Mouse (Mus musculus) embryonic facial prominence, embryonic 11.5 days (tissue): ENCODE measurements around the gene Irf2bp2. TPM values are rescaled to one million over a fixed set of nuclear protein-coding genes. Genes with fewer than 3 reads are reported as not detected.
A peak's percentile ranks its signal among the peaks of the same experiment; 100 is the strongest.
"Not testable (repeated sequence)": the region's sequence is repeated elsewhere in the genome, so short reads cannot be mapped to it uniquely, and the experiment has no call there.

Experiments
- ATAC-seq: fragments of 200-750 bp; cut with Nextera tagmentation; replicated peaks from 2 replicates; pipeline ENCODE4 v1.8.0; 2017; ENCODE audit warnings: low read depth; ENCODE audit not compliant: insufficient number of reproducible peaks, low FRiP score, low TSS enrichment
- DNase-seq: peaks from one replicate; pipeline ENCODE4 v3.0.0-alpha.2; 2015; ENCODE audit warnings: low spot score
- H3K27ac ChIP-seq: fragments of 300-500 bp; sonication (generic); replicated peaks from 2 replicates; pipeline ENCODE4 v1.5.1; 2014; ENCODE audit warnings: mild to moderate bottlenecking, low read depth, low read length, control low read depth
- H3K27me3 ChIP-seq: fragments of 300-500 bp; sonication (generic); 2 replicates; pipeline ENCODE4 v1.6.1; 2014; ENCODE audit warnings: mild to moderate bottlenecking, low read length, moderate library complexity, mixed read lengths; ENCODE audit not compliant: control insufficient read depth, insufficient read depth
- H3K36me3 ChIP-seq: fragments of 300-500 bp; sonication (generic); replicated peaks from 2 replicates; pipeline ENCODE4 v1.6.1; 2014; ENCODE audit warnings: low read depth, mild to moderate bottlenecking, low read length, moderate library complexity, mixed read lengths; ENCODE audit not compliant: control insufficient read depth, insufficient read depth
- H3K4me1 ChIP-seq: fragments of 300-500 bp; sonication (generic); 2 replicates; pipeline ENCODE4 v1.6.1; 2014; ENCODE audit warnings: low read length, mixed read lengths; ENCODE audit not compliant: control insufficient read depth, insufficient read depth
- H3K4me2 ChIP-seq: fragments of 300-500 bp; sonication (generic); 2 replicates; pipeline ENCODE4 v1.6.1; 2014; ENCODE audit warnings: low read depth, mild to moderate bottlenecking, control low read depth, low read length, moderate library complexity
- H3K4me3 ChIP-seq: fragments of 300-500 bp; sonication (generic); 2 replicates; pipeline ENCODE4 v1.5.1; 2014; ENCODE audit warnings: low read depth, low read length, control low read depth
- H3K9ac ChIP-seq: fragments of 300-500 bp; sonication (generic); replicated peaks from 2 replicates; pipeline ENCODE4 v1.6.1; 2014; ENCODE audit warnings: mild to moderate bottlenecking, control low read depth, low read length
- H3K9me3 ChIP-seq: fragments of 300-500 bp; sonication (generic); replicated peaks from 2 replicates; pipeline ENCODE4 v1.6.1; 2016; ENCODE audit warnings: mild to moderate bottlenecking, low read length, inconsistent platforms, mixed read lengths; ENCODE audit not compliant: control insufficient read depth
- WGBS: fragments of 180-500 bp; shearing (Covaris S2); extraction: QIAGEN DNeasy Blood & Tissue Kit; methylation state at CpG from one replicate; pipeline ENCODE4 v1.1.7; 2014; 5-methylcytosine and 5-hydroxymethylcytosine counted together
- polyA plus RNA-seq: library from polyadenylated mRNA; unstranded; fragments of >200 nt; fragmentation: Nextera tagmentation; extraction: Ambion mirVana; gene quantifications from 2 replicates; pipeline ENCODE4 v1.2.1, GENCODE M21; 2014

Irf2bp2 gene
- polyA plus RNA-seq, 1 experiment from 2014 or later, result 6.9 TPM

DNA sequence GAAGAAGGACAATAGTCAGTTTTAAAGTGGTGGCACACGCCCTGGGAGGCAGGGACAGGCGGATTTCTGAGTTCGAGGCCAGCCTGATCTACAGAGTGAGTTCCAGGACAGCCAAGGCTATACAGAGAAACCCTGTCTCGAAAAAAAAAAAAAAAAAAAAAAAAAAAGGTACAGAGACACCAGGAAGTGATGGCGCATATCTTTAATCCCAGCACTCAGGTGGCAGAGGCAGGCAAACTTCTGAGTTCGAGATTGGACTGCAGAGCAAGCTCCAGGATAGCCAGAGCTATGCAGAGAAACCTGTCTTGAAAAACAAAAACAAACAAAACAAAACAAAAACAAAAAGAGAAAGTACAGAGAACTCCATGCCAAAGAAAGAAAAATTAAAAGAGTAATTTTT, 6.6 kb upstream of the Irf2bp2 start:
- H3K9me3 ChIP-seq, H3K27me3 ChIP-seq, H3K4me3 ChIP-seq, H3K4me1 ChIP-seq, ATAC-seq, H3K36me3 ChIP-seq, H3K9ac ChIP-seq, H3K4me2 ChIP-seq, H3K27ac ChIP-seq, DNase-seq: not testable (repeated sequence)
- WGBS, result 89% methylated on average over 5 of the region's 6 CpGs

DNA sequence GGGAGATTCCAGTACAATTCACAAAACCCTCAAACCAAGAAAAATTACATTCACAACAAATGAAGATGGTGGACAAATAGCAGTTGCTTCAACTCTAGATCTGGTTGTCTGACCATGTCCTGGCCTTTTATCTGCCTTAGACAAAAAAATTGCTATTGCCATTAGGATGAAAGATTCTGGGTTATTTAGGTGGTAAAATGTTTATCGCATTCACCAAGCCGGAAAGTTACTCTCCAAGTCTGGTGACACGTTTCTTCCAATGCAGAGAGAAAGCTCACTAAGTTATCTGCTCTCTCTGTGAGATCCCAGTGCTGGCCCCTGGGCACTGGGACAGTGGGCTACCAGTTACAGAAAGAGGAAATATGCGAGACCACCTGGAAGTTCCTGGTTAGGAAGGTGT, 5.5 kb upstream of the Irf2bp2 start:
- peaks cover 10% of the 10 kb centered on the region for H3K4me1 ChIP-seq
- no peaks in the 10 kb centered on the region for H3K36me3 ChIP-seq
- WGBS, result 83% methylated on average over 4 of the region's 4 CpGs
- H3K9ac ChIP-seq, result no peak overlapping the region
- H3K27me3 ChIP-seq, result no peaks in the 10 kb centered on the region
- no peak overlapping the region for H3K4me2 ChIP-seq
- DNase-seq (no peak), ATAC-seq (no peak)
- H3K4me3 ChIP-seq, result no peak overlapping the region
- no peaks in the 10 kb centered on the region for H3K9me3 ChIP-seq
- H3K27ac ChIP-seq, result no peak overlapping the region

DNA sequence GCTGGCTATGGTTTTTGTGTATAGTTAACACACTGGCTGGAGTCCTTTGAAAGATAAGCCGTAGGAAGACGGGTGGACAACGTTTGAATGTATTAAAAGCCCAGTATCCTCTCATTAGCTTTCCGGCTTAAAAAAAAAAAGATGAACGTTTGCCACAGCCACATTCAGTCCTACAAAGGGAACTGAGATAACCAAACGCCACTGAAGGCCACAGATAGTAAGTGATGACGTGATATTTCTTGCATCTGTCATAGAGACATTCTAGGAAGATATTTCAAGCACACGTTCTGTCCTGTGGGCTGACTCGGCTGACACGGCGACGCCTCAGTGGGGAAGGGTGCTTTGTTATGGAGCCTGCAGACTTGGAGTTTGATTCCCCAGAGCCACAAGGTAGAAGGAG, 4.4 kb upstream of the Irf2bp2 start:
- Histone ChIP-seq H3K9ac (no peak overlapping the region), H3K4me3 (no peak overlapping the region), H3K9me3 (no peaks in the 10 kb centered on the region), H3K27me3 (no peaks in the 10 kb centered on the region), H3K36me3 (no peaks in the 10 kb centered on the region), H3K27ac (no peak overlapping the region), H3K4me2 (no peak overlapping the region), H3K4me1 (peaks cover 10% of the 10 kb centered on the region)
- no peak for ATAC-seq
- 71% methylated on average over 12 of the region's 12 CpGs for WGBS
- no peak for DNase-seq

DNA sequence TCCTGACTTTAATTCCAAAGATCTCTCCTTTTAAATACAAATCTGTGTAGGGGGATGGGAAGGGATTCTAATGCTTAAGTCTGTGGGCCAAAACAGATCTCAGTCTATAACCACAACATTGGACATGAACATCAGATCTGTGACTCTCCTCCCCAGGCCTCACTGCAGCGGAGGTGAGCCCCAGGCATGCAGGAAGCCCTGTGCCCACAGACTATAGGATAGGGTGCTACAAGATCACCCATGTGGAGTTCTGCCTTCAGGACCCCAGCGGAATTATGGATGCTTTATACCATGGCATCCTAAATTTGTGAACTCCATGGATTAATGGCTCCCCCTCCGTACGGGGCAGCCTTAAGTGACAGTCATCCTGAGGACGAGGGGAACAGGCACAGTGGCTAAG, 2.9 kb upstream of the Irf2bp2 start:
- no peak for DNase-seq
- Histone ChIP-seq H3K4me3 (no peak overlapping the region), H3K9me3 (no peaks in the 10 kb centered on the region), H3K27me3 (no peaks in the 10 kb centered on the region), H3K36me3 (no peaks in the 10 kb centered on the region), H3K9ac (no peak overlapping the region; the same call in 1 of the 2 replicates), H3K27ac (peak overlapping the region; percentile 98), H3K4me2 (no peak overlapping the region), H3K4me1 (peaks cover 10% of the 10 kb centered on the region)
- no peak for ATAC-seq
- 80% methylated on average over 5 of the region's 5 CpGs for WGBS

DNA sequence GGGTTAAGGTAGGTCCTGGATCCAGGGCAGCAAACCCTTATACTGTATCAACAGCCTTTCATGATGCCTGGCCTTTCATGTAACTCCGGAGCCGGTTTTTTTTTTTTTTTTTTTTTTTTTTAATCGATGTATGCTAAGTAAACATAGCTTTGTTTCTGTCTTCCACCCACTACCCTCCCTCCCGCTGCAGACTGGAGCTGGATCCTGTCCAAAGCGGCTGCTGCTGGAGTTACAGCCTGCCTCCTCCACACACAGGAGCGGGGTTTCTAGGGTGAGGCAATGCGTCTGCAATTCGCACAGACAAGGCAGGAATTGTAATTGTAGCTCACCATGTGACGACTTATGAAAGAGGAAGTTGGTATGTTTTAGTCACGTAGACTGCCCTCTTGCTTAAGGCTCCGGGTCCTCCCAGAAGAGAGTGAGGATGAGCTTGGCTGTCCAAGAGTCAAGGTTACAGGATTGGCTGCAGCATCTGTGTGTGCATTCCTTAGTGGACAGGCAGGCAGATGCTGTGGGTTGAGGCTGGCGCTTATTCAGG, 2.4 kb upstream of the Irf2bp2 start:
- WGBS, result 11% methylated on average over 12 of the region's 12 CpGs
- no peak; the same call in 1 of the 2 replicates for ATAC-seq
- no peak overlapping the region for H3K4me3 ChIP-seq
- peak overlapping the region; percentile 28 for H3K9ac ChIP-seq
- DNase-seq, result peak; percentile 83
- no peaks in the 10 kb centered on the region for H3K27me3 ChIP-seq
- peaks cover 10% of the 10 kb centered on the region for H3K4me1 ChIP-seq
- H3K27ac ChIP-seq, result peak overlapping the region; percentile 98
- H3K4me2 ChIP-seq, result peak overlapping the region; percentile 93; the same call in 1 of the 2 replicates
- H3K9me3 ChIP-seq, result no peaks in the 10 kb centered on the region
- no peaks in the 10 kb centered on the region for H3K36me3 ChIP-seq

DNA sequence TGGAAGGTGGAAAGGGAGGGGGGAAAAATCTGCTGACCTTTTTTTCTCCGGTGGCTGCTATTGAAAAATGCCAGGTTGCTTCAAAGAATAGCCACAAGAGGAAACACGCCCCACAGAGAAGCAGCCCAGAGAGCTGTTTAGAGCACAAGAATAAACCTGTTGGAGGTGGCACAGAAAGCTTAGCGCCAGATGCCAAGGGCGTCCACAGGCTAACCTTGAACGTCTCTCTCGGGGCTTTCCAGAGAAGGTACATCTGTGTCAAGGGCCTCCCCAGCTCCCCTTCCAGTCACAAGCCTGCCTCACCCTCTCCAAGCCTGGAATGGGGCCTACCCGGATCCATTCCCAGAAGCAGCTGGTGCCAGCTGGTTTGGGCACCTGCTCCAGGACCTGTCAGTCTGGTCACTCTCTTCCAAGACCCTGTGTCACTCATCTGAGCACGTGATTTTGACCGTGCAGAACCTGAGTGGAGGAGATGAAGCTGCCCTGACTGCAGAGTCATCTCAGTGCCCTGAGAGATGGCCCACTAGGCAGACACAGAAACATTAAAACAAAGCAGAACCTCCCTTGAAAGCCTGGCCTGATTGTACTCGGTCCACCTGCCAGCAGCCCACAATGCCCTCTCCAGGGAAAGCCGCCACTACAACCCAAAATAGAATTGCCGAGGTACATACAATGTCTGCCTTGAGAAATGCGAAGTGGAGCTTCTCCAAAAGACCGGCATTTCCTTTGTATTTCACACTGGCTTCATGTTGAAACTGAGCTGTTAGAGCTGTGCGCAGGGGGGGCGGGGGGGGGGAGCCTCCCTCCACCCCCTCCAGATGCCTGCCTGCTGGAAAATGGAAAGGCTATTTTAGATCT, 1.6 kb upstream of the Irf2bp2 start:
- Histone ChIP-seq H3K27me3 (no peaks in the 10 kb centered on the region), H3K36me3 (no peaks in the 10 kb centered on the region), H3K4me2 (peak overlapping the region; percentile 93), H3K27ac (peak overlapping the region; percentile 98), H3K4me1 (peaks cover 10% of the 10 kb centered on the region), H3K9ac (peak overlapping the region; percentile 100), H3K9me3 (no peaks in the 10 kb centered on the region), H3K4me3 (no peak overlapping the region; the same call in 1 of the 2 replicates)
- DNase-seq (peak; percentile 43), ATAC-seq (no peak; the same call in 1 of the 2 replicates)
- 23% methylated on average over 16 of the region's 16 CpGs for WGBS

DNA sequence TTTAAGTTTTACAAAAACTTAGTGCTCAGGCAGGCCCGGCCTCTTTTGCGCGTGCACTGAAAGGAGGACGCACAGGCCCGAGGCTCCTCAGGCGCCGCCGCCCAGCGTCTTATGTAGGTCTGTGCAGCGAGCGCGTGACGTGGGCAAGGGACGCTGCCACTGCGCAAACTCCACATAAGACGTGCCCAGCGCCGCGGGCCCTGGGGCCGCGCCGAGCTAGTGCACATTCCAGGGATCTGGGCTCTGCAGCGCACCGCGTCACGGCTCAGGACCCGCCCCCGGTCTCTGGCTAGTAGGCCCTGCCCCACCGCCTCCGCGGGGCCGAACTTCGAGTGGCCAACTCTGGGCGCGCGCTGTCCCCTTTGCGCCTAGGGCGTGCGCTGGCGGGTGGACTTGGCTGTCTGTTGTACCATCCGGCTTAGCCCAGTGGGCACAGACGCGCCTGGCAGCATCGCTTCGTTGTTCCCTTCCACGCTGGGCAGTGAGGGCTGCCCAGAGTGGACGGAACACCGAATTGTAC, 755 bp upstream of the Irf2bp2 start:
- no peaks in the 10 kb centered on the region for H3K36me3 ChIP-seq
- H3K27me3 ChIP-seq, result no peaks in the 10 kb centered on the region
- H3K9me3 ChIP-seq, result no peaks in the 10 kb centered on the region
- peak overlapping the region; percentile 100 for H3K4me3 ChIP-seq
- under 1% methylated on average over 48 of the region's 48 CpGs for WGBS
- peak overlapping the region; percentile 100 for H3K9ac ChIP-seq
- peak overlapping the region; percentile 98 for H3K27ac ChIP-seq
- peak; percentile 99 for DNase-seq
- peak; percentile 91 for ATAC-seq
- peak overlapping the region; percentile 93 for H3K4me2 ChIP-seq
- H3K4me1 ChIP-seq, result peaks cover 10% of the 10 kb centered on the region
